Mouse (Mus musculus) limb, embryonic 14.5 days (tissue): ENCODE results near the gene Ppp1r13b. TPM values are rescaled to one million over a fixed set of nuclear protein-coding genes. Genes with fewer than 3 reads are reported as not detected.

Experiments used
- ATAC-seq: fragments of 200-750 bp; cut with Nextera tagmentation; 2 replicates; pipeline ENCODE4 v1.8.0; 2017; ENCODE audit warnings: low read depth, moderate number of reproducible peaks, moderate TSS enrichment; ENCODE audit not compliant: low FRiP score
- DNase-seq: peaks from one replicate; pipeline ENCODE4 v3.0.0-alpha.2; 2015; ENCODE audit warnings: low spot score
- H3K27ac ChIP-seq: fragments of 300-500 bp; sonication (generic); replicated peaks from 2 replicates; pipeline ENCODE4 v1.5.1; 2014; ENCODE audit warnings: low read depth, mild to moderate bottlenecking, low read length, moderate library complexity, mixed read lengths
- H3K27me3 ChIP-seq: fragments of 300-500 bp; sonication (generic); 2 replicates; pipeline ENCODE4 v1.6.1; 2014; ENCODE audit warnings: low read length, mixed read lengths; ENCODE audit not compliant: control insufficient read depth, insufficient read depth
- H3K36me3 ChIP-seq: fragments of 300-500 bp; sonication (generic); 2 replicates; pipeline ENCODE4 v1.6.1; 2014; ENCODE audit warnings: mild to moderate bottlenecking, low read length, moderate library complexity, mixed read lengths; ENCODE audit not compliant: control insufficient read depth, insufficient read depth
- H3K4me1 ChIP-seq: fragments of 300-500 bp; sonication (generic); 2 replicates; pipeline ENCODE4 v1.6.1; 2014; ENCODE audit warnings: antibody characterized with exemption, low read length, mixed read lengths; ENCODE audit not compliant: control insufficient read depth, insufficient read depth
- H3K4me2 ChIP-seq: fragments of 300-500 bp; sonication (generic); replicated peaks from 2 replicates; pipeline ENCODE4 v1.6.1; 2014; ENCODE audit warnings: low read depth, mild to moderate bottlenecking, low read length, moderate library complexity; ENCODE audit not compliant: severe bottlenecking
- H3K4me3 ChIP-seq: fragments of 300-500 bp; sonication (generic); replicated peaks from 2 replicates; pipeline ENCODE4 v1.5.1; 2014; ENCODE audit warnings: low read length
- H3K9ac ChIP-seq: fragments of 300-500 bp; sonication (generic); 2 replicates; pipeline ENCODE4 v1.6.1; 2014; ENCODE audit warnings: mild to moderate bottlenecking, low read depth, low read length, moderate library complexity; ENCODE audit not compliant: severe bottlenecking
- H3K9me3 ChIP-seq: fragments of 300-500 bp; sonication (generic); 2 replicates; pipeline ENCODE4 v1.6.1; 2016; ENCODE audit warnings: low read length; ENCODE audit not compliant: control insufficient read depth
- POLR2A ChIP-seq: fragments of 200-500 bp; IDR thresholded peaks from 2 replicates; pipeline ENCODE4 v1.8.0; 2012; ENCODE audit warnings: inconsistent platforms, mild to moderate bottlenecking, moderate library complexity, borderline replicate concordance; ENCODE audit not compliant: insufficient read depth, insufficient read length; ENCODE audit errors: extremely low read depth
- WGBS: fragments of 180-500 bp; shearing (Covaris S2); extraction: QIAGEN DNeasy Blood & Tissue Kit; methylation state at CpG from one replicate; pipeline ENCODE4 v1.1.7; 2014; 5-methylcytosine and 5-hydroxymethylcytosine counted together
- polyA plus RNA-seq, 2 experiments: library from polyadenylated mRNA; depleted of rRNA in 1 of 2; stranded (reverse) in 1 of 2; unstranded in 1 of 2; fragments of >200 nt; fragmentation: Nextera tagmentation in 1 of 2; extraction: Ambion mirVana in 1 of 2; gene quantifications; 2 replicates each; pipeline versions ENCODE4 v1.2.1 to v1.2.3; 2012 to 2014

The Ppp1r13b gene
- polyA plus RNA-seq, 2 experiments = 16.8 to 17.3 TPM

GRCm38 (mm10) chr12:111812075-111812474, 95.8 kb downstream of the Ppp1r13b start:
- Histone ChIP-seq H3K4me1 (peaks cover 28% of the 10 kb centered on the region), H3K4me2 (no peak overlapping the region), H3K9me3 (no peaks in the 10 kb centered on the region), H3K4me3 (no peak overlapping the region), H3K9ac (no peak overlapping the region), H3K36me3 (peaks cover 13% of the 10 kb centered on the region), H3K27me3 (no peaks in the 10 kb centered on the region), H3K27ac (no peak overlapping the region)
- no peak for TF ChIP-seq POLR2A
- DNase-seq (no peak), ATAC-seq (no peak)
- 88% methylated on average over 12 of the region's 13 CpGs for WGBS

- peaks cover 34% of the 10 kb centered on the region for H3K36me3 ChIP-seq
- ATAC-seq = 0 out of 2 replicates have a peak, but pooled peaks have one; percentile 9
- no peak overlapping the region for H3K4me2 ChIP-seq
- no peaks in the 10 kb centered on the region for H3K9me3 ChIP-seq
- H3K9ac ChIP-seq = peak overlapping the region; percentile 2
- 0 out of 2 replicates have a peak overlapping the region, but pooled peaks have one; percentile 22 for H3K27ac ChIP-seq
- H3K27me3 ChIP-seq = no peaks in the 10 kb centered on the region
- TF ChIP-seq POLR2A = no peak
- H3K4me3 ChIP-seq = no peak overlapping the region
- peaks cover 11% of the 10 kb centered on the region for H3K4me1 ChIP-seq
- WGBS = 12% methylated on average over 5 of the region's 9 CpGs
- peak; percentile 73 for DNase-seq
These were observed 98.1 kb downstream of the Ppp1r13b start for GRCm38 (mm10) chr12:111809762-111810161.

- no peak for ATAC-seq
- Histone ChIP-seq H3K4me2 (no peak overlapping the region), H3K27ac (no peak overlapping the region), H3K36me3 (peaks cover 44% of the 10 kb centered on the region), H3K4me1 (peaks cover 11% of the 10 kb centered on the region), H3K4me3 (no peak overlapping the region), H3K9ac (no peak overlapping the region), H3K9me3 (no peaks in the 10 kb centered on the region), H3K27me3 (no peaks in the 10 kb centered on the region)
- WGBS = 92% methylated on average over 6 of the region's 6 CpGs
- DNase-seq = no peak
- TF ChIP-seq POLR2A = no peak
These were observed 99.1 kb downstream of the Ppp1r13b start for GRCm38 (mm10) chr12:111808775-111809174.

GRCm38 (mm10) chr12:111803538-111803937, 104.4 kb downstream of the Ppp1r13b start:
- Histone ChIP-seq H3K9ac (no peak overlapping the region), H3K27me3 (no peaks in the 10 kb centered on the region), H3K4me2 (no peak overlapping the region), H3K27ac (no peak overlapping the region), H3K4me3 (no peak overlapping the region), H3K4me1 (no peaks in the 10 kb centered on the region), H3K9me3 (no peaks in the 10 kb centered on the region), H3K36me3 (peaks cover 90% of the 10 kb centered on the region)
- no peak for ATAC-seq
- WGBS = 88% methylated on average over 5 of the region's 5 CpGs
- no peak for DNase-seq
- no peak for TF ChIP-seq POLR2A

- TF ChIP-seq POLR2A = no peak
- Histone ChIP-seq H3K27ac (no peak overlapping the region), H3K4me1 (no peaks in the 10 kb centered on the region), H3K4me3 (no peak overlapping the region), H3K27me3 (no peaks in the 10 kb centered on the region), H3K4me2 (no peak overlapping the region), H3K9me3 (no peaks in the 10 kb centered on the region), H3K36me3 (peaks cover 91% of the 10 kb centered on the region), H3K9ac (no peak overlapping the region)
- no peak for DNase-seq
- ATAC-seq = no peak
- WGBS = 79% methylated on average over 10 of the region's 10 CpGs
These were observed 107.3 kb downstream of the Ppp1r13b start for GRCm38 (mm10) chr12:111800459-111801183.

- no peak overlapping the region for H3K4me2 ChIP-seq
- ATAC-seq = no peak
- H3K36me3 ChIP-seq = peaks cover 92% of the 10 kb centered on the region
- no peak for DNase-seq
- H3K9ac ChIP-seq = no peak overlapping the region
- no peaks in the 10 kb centered on the region for H3K9me3 ChIP-seq
- 94% methylated on average over 13 of the region's 13 CpGs for WGBS
- no peak for TF ChIP-seq POLR2A
- H3K4me1 ChIP-seq = no peaks in the 10 kb centered on the region
- no peaks in the 10 kb centered on the region for H3K27me3 ChIP-seq
- no peak overlapping the region for H3K27ac ChIP-seq
- H3K4me3 ChIP-seq = no peak overlapping the region
These were observed 109.4 kb downstream of the Ppp1r13b start for GRCm38 (mm10) chr12:111798493-111798892.
